Mouse (Mus musculus) heart, adult 8-10 months (tissue): ENCODE data around the gene Gna14. TPM values are rescaled to one million over a fixed set of nuclear protein-coding genes. Genes with fewer than 3 reads are reported as not detected.
A peak's percentile ranks its signal among the peaks of the same experiment; 100 is the strongest.

ENCODE experiments used
- DNase-seq: peaks from one replicate; pipeline ENCODE4 v3.0.0; 2022; ENCODE audit warnings: low spot score
- total RNA-seq, 4 experiments: library from RNA; stranded (reverse); gene quantifications; 2 replicates each; pipeline ENCODE4 v1.2.4; 2022

Gna14 gene
- total RNA-seq, 4 experiments from 2014 or later, result 0.23 to 0.59 (median 0.39) TPM

DNA sequence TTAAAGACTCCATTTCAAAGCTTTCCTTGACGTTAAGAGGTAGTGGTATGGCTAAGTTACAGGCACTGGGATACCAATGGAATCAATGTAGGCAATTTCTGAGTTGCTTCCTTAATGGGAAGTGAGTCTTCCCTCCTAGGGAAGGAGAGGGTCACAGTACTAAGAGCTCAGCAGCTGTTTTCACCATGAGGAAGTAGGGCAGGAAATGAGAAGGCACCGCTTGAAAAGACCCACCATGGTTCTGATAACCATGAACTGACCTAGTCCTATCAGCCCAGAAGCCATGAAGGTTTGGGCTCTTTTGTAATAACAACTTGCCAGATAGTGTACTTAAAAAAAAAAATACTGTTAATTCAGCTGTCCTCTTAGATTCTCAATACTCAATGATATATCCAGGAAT, 20.6 kb downstream of the Gna14 start:
- DNase-seq, result no peak

- DNase-seq, result no peak
These were observed 21.6 kb downstream of the Gna14 start for GRCm38 (mm10) chr19:16457127-16457526.

- no peak for DNase-seq
These were observed 23.8 kb downstream of the Gna14 start for GRCm38 (mm10) chr19:16459317-16459716.

DNA sequence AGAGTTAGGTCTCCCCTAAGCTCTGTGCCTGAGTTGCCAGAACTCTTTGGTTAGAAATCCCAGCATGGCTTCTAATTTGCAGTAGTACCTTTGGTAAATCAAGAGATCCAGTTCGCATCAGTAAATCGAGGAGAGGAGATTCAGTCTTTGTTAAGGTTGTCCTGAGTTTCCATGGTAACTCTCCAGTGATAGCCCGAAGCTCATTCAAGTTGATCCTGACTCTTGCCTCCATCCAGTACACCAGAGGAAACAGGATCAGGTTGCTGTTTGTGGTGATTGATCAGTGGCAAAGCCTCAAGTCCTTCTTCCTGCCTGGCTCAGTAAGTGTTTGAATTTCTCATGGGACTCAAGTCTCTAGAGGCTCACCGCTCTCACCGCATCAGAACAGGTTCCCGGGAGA, 24.7 kb downstream of the Gna14 start:
- DNase-seq, result no peak

DNA sequence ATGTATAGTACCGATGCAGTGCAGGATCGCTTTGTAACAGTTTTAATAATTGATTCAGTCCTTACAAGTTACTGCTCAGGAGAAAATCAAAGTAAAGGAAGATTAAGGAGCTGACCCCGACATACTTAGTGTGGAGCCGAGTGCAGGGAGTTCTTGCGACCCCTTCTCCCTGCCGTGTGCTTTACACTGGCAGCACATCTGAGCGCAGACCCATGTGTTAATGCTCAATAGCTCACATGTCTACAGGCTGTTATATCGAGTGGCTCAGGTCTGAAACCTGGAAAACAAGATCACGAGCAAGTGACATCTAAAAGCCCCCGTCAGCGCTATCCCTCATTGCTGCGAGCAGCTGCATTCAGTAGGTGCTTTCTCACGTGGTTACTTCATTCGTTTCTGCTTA, 25.3 kb downstream of the Gna14 start:
- no peak for DNase-seq

DNA sequence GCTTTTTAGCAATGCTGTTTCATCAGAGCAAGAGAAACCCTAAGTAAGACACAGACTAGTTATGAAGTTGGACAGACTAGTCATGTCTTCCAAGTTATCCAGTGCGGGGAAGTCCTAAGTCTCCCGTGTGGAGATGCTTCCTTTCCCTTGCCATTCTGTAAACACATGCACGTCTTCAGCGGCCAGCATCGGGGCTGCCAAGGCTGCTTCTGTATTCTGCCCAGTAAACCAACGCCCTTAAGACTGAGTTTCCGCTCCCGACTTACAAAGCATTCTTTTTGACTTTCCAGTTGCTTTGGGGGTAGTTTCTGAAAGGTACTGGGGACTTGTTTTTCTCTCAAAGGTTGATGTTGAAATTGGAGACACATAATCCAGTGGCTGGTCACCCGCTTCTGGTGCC, 26.9 kb downstream of the Gna14 start:
- DNase-seq, result no peak

- peak; percentile 32 for DNase-seq
These were observed 29.2 kb downstream of the Gna14 start for GRCm38 (mm10) chr19:16464730-16465129.

DNA sequence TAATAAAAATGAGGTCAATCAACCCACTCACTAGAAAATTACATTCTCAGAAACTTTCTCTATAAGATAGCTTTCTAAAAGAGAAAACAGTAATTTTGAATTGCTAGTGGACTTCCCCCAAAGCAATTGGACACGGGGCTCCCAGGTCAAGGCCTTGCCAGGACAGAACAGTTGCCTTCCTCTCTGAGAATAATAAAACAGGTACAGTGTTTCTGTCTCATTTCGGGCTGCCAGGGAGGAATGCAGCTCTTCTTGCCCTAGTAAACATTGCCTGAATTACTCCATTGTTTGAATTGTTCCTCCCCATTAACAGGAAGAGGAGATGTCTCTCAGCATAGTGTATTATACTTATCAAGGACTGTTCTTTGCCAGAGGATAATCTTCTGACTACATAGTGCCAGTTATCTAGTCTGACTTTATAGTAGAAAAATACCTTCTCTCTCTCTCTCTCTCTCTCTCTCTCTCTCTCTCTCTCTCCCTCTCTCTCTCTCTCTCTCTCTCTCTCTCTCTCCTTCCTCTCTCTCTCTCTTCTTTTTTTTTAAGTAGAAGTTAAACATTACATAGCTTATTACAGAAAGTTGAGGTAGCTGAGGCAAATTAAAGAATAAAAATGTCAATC, 33.3 kb downstream of the Gna14 start:
- DNase-seq, result no peak

- DNase-seq, result no peak
These were observed 37.1 kb downstream of the Gna14 start for GRCm38 (mm10) chr19:16472655-16473054.

GRCm38 (mm10) chr19:16477314-16477946, 41.9 kb downstream of the Gna14 start:
- DNase-seq, result no peak

GRCm38 (mm10) chr19:16478186-16478607, 42.6 kb downstream of the Gna14 start:
- DNase-seq, result no peak

DNA sequence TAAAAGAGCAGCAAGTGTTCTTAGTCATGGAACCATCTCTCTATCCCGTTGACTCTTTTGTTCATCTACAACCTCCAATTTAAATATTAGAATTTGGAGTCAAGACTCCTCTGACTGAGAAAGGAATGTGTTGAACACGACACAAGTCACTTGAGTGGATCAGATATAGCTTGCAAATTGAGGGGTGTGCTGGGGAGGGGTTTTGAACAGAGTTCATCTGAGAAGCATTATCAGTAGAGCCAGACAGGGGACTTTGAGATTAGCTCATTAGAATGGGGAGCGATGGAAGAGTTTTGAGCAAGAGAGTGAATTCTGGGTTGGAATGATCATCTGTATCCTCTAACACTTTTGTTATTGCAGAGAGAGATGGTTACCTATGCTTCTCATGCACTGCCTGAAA, 46.5 kb downstream of the Gna14 start:
- no peak for DNase-seq

GRCm38 (mm10) chr19:16484237-16484636, 48.7 kb downstream of the Gna14 start:
- DNase-seq, result no peak

DNA sequence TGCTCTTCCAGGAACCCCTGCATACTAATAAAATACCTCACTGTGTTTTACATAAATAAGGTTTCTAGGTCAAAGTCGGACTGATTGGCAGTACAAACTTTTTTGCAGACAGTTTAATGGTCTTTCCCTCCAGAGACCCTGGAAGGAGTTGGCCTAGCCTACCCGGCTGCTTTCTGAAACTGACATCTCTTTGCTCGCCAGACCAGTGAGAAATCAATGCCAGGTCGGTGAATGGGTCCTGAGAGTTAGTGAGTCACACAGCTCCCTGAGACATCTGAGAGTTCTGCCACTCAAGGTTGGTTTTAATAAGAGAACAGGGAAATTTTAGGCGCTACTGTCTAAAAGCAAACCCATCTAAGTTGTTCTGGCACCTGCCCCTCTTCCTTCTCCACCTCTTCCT, 49.1 kb downstream of the Gna14 start:
- no peak for DNase-seq

DNA sequence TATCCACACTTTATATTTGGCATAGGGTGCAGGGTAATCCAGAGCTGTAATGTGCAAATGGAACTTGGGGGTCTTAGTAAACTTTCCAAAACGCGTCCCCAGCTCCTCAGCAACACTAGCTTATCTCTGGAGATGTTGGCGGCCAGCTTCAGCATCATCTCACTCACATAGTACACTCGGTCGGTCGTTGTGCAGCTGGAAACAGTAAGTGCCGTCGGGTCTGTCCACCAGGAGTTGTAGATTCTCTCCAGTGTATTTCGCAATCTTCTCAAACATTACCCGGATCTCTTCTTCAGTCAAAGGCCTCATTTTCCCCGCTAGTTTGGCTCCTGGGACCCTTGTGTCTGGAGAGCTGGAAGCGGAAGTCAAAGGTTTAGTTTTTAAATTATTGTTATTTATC, 55.2 kb downstream of the Gna14 start:
- peak; percentile 4 for DNase-seq

GRCm38 (mm10) chr19:16491497-16491896, 55.9 kb downstream of the Gna14 start:
- no peak for DNase-seq

DNA sequence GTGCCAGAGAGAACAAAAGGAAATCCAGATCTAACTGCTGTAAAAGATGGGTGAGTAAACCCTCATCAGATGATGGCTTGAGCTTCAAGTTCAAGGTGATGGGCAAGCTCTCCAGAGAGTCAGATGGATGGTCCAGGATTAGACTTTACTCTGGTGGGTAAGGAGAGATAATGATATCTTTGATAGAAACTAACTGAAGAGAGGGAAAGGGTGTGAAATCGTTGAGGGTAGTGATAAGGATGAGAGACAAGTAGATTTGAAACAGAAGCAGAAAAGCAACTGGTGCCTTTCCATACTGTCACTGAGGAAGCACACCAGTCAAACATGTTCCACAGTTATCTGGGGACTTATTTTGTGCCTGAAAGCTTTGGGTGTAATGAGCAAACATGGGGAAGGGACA, 56.9 kb downstream of the Gna14 start:
- no peak for DNase-seq

DNA sequence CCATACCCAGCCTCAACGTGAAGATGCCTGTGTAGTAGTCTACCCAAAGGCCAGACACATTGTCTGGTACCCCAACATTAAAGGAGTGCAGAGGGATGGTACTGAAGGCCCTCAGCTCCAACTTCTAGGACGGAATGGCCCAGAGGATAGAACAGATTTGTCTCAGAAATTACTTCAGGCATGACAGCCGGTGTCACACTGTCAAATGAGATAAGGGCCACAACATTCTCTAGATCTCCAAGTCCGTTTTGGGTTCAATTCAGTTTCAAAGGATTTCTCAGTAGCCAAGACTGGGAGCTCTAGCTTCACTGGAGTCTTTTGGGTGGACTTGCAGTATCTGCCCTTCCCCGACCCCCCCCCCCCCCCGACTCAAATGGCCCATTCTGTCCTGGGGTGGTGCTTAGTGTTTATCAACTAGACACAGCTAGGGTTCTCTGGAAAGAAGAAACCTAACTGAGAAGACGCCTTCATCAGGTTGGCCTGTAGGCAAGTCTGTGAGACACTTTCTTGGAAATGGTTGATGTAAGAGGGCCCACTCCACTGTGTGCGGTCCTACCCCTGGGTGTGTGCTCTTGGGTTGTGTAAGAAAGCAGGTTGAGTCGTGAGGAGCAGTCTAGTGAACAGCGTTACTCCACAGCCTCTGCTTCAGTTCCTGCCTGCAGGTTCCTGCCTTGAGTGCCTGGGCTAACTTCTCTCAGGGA, 59.4 kb downstream of the Gna14 start:
- DNase-seq, result no peak

DNA sequence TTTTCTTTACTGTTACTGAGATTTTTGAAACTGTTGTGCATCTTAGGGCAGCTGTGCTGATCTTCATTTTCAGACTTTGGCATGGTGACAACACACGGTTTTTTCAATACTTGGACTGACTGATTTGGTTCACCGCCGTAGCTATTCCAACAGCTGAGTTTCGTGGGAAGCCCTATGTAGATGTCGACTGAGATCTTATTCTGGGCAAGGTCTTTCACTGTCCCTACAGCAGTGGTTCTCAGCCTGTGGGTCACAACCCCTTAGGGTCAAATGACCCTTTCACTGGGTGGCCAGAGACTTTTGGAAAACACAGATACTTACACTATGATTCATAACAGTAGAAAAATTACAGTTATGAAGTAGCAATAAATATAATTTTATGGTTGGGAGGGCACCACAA, 60.5 kb downstream of the Gna14 start:
- no peak for DNase-seq

GRCm38 (mm10) chr19:16502054-16502453, 66.5 kb downstream of the Gna14 start:
- no peak for DNase-seq

DNA sequence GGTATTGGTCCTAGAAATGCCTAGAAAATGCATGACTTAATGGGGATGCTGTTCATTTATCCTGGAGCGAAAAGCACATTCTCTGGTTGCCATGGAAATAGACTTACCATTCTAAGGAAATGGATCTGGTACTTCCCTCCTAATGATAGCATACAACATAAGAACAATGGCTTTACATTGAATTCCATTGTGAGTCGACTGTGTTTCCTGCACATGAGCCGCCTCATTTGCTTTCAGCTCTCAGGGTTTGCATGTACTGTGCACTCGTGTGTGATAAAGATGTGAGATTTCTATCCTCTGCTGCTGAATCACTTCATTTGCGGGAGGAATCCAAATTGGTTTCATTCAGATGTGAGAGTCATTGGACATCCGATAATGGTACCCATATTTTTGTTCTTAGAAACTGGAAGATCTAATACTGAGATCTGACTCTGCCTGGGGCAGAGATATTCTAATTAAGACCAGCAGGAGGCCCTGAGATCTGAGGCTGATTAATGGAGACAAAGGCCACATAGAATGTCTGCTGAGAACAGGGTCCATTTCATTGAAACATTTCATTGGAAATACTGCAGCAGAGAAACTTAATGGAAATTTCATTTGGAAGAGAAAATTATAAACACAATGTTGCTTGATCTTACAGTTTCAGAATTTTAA, 71.3 kb downstream of the Gna14 start:
- DNase-seq, result no peak

DNA sequence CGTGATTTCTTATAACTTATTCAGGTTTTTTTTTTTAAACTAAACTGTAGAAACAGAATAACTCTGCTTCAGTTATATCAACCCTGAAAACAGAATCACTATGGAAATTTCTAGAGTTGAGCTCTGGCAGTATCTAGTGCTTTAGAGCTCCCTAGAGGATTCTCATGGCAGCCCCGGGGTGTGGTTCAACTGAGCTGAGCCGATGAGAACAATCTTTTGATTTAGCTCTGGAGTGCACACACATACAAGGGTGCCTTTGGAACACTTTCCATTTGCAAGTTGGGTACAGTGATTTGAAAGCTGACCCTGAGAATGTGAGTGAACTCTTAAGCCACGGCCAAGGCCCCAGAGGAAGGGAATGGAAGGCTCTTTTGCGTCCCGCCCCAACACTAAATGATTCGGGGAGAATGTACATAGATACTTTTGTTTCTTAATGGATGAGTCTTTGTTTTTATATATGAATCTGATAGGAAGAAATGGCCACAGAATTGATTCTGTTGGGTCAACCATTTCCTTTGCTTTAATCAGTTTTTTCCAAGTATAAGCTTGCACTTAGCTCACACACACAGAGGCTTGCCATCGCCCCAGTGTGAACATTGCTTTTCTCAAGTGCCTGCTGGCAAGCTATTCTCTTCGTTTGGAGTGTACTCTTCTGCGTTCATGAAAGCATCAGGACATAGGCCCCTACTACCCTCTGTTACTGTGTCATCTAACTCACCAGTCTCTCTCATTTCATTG, 75.0 kb downstream of the Gna14 start:
- no peak for DNase-seq
